Mouse (Mus musculus): ENCODE measurements at regions not wholly inside any gene's neighbourhood (a gene's known extent, or its start where the extent isn't known, plus 50 kb on each side); places are given as distances from the start of the nearest gene placed in this dataset.

DNA sequence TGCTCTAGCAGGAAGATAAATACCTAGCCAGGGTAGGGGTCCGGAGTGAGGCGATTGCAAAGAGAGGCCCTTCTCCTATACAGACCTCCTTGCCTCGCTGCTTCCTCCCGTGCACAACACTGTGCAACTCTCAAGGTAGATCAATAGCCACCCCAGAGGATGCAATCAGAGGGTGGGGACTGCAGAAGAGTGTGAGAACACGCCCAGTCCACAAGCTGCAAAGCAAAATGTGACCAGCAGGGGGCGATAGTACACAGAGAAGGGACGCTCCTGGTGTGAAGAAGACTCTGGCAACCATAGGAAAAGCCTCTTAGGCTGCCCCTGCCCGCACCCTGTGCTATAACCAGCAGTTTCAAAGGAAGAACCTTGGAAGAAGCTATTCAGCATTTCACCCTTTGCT is 2588.4 kb upstream of the 5930422O12Rik start:
- no peak for TF ChIP-seq CTCF (IDR thresholded peaks at IDR 0.05; ENCODE audit: borderline replicate concordance, control insufficient read depth, extremely low read depth, insufficient read depth, low read length, poor library complexity)
- no peak for TF ChIP-seq POLR2A (IDR thresholded peaks at IDR 0.05; ENCODE audit: control insufficient read depth, extremely low read depth, insufficient read depth, low read length, poor library complexity)
